Mouse (Mus musculus) heart, adult 18-20 months (tissue): ENCODE measurements around the gene Serpinh1. TPM values are rescaled to one million over a fixed set of nuclear protein-coding genes. Genes with fewer than 3 reads are reported as not detected.
A peak's percentile ranks its signal among the peaks of the same experiment; 100 is the strongest.

ENCODE experiments used
- DNase-seq, 2 experiments: peaks; one replicate each; pipeline ENCODE4 v3.0.0; 2021 to 2022; ENCODE audit warnings: mixed read lengths in 1 of 2
- total RNA-seq, 2 experiments: library from RNA; stranded (reverse); gene quantifications; 2 replicates each; pipeline ENCODE4 v1.2.3; 2021

The Serpinh1 gene
- total RNA-seq, 2 experiments from 2014 or later, result 200 to 293 TPM

GRCm38 (mm10) chr7:99328847-99329246 is 24.2 kb downstream of the Serpinh1 start:
- no peak for DNase-seq

GRCm38 (mm10) chr7:99326128-99326527 is 26.9 kb downstream of the Serpinh1 start:
- peak; percentile 38 to 39 for DNase-seq

- no peak for DNase-seq
Measured at GRCm38 (mm10) chr7:99324810-99325209, 28.2 kb downstream of the Serpinh1 start.

GRCm38 (mm10) chr7:99323321-99323700 is 29.7 kb downstream of the Serpinh1 start:
- no peak for DNase-seq

- peak; percentile 33 to 62 for DNase-seq
Measured at GRCm38 (mm10) chr7:99322691-99323320, 30.2 kb downstream of the Serpinh1 start.

- no peak for DNase-seq
Measured at GRCm38 (mm10) chr7:99320524-99320923, 32.5 kb downstream of the Serpinh1 start.

GRCm38 (mm10) chr7:99317475-99317874 is 35.6 kb downstream of the Serpinh1 start:
- DNase-seq, result no peak

GRCm38 (mm10) chr7:99316207-99316606 is 36.8 kb downstream of the Serpinh1 start:
- no peak for DNase-seq

- no peak for DNase-seq
Measured at GRCm38 (mm10) chr7:99314565-99314964, 38.5 kb downstream of the Serpinh1 start.

GRCm38 (mm10) chr7:99313253-99313652 is 39.8 kb downstream of the Serpinh1 start:
- no peak for DNase-seq

GRCm38 (mm10) chr7:99312671-99313143 is 40.3 kb downstream of the Serpinh1 start:
- DNase-seq, result no peak

- no peak for DNase-seq
Measured at GRCm38 (mm10) chr7:99312058-99312457, 41.0 kb downstream of the Serpinh1 start.

GRCm38 (mm10) chr7:99311433-99311832 is 41.6 kb downstream of the Serpinh1 start:
- DNase-seq, result no peak

GRCm38 (mm10) chr7:99306640-99307039 is 46.4 kb downstream of the Serpinh1 start:
- DNase-seq, result no peak

- peak in 1 of 2 experiments; percentile 31 for DNase-seq
Measured at GRCm38 (mm10) chr7:99305688-99306087, 47.4 kb downstream of the Serpinh1 start.

GRCm38 (mm10) chr7:99304949-99305372 is 48.1 kb downstream of the Serpinh1 start:
- peak; percentile 80 to 85 for DNase-seq

GRCm38 (mm10) chr7:99304029-99304428 is 49.0 kb downstream of the Serpinh1 start:
- no peak for DNase-seq

- DNase-seq, result no peak
Measured at GRCm38 (mm10) chr7:99300650-99301175, 52.3 kb downstream of the Serpinh1 start.

Other genes starting within 250 kb of the Serpinh1 start
- 10 to 100 TPM; 17.4 to 19.9 TPM for gene Uvrag, start 212.1 kb downstream of the Serpinh1 start, total RNA-seq
- 100 to 1,000 TPM; 343 to 377 TPM for gene Dgat2, start 170.5 kb downstream of the Serpinh1 start, total RNA-seq
- not detected for gene Mogat2, start 114.6 kb downstream of the Serpinh1 start, total RNA-seq
- 1 to 10 TPM; 3.7 to 5.1 TPM for gene Map6, start 85.8 kb downstream of the Serpinh1 start, total RNA-seq
- 10 to 100 TPM; 21.9 to 27.0 TPM for gene Gdpd5, start 28.2 kb upstream of the Serpinh1 start, total RNA-seq
- not detected for gene Klhl35, start 112.8 kb upstream of the Serpinh1 start, total RNA-seq
- 100 to 1,000 TPM; 359 to 372 TPM for gene Rps3, start 130.5 kb upstream of the Serpinh1 start, total RNA-seq
- 10 to 100 TPM; 23.3 to 23.7 TPM for gene Arrb1, start 182.2 kb upstream of the Serpinh1 start, total RNA-seq